Mouse (Mus musculus) forebrain, embryonic 14.5 days (tissue): ENCODE results near the gene Dner. TPM values are rescaled to one million over a fixed set of nuclear protein-coding genes. Genes with fewer than 3 reads are reported as not detected.

Experiments used
- ATAC-seq: fragments of 200-750 bp; cut with Nextera tagmentation; 2 replicates; pipeline ENCODE4 v1.8.0; 2017; ENCODE audit warnings: mild to moderate bottlenecking, moderate library complexity
- DNase-seq: peaks from one replicate; pipeline ENCODE4 v3.0.0-alpha.2; 2015; ENCODE audit warnings: low spot score
- H3K27ac ChIP-seq: fragments of 300-500 bp; sonication (generic); 2 replicates; pipeline ENCODE4 v1.5.1; 2014; ENCODE audit warnings: low read depth, mild to moderate bottlenecking, control low read depth, low read length, moderate library complexity
- H3K27me3 ChIP-seq: fragments of 300-500 bp; sonication (generic); replicated peaks from 2 replicates; pipeline ENCODE4 v1.6.1; 2014; ENCODE audit warnings: low read length, control low read depth, mixed read lengths; ENCODE audit not compliant: control insufficient read depth, insufficient read depth
- H3K36me3 ChIP-seq: fragments of 300-500 bp; sonication (generic); 2 replicates; pipeline ENCODE4 v1.6.1; 2014; ENCODE audit warnings: low read length, control low read depth; ENCODE audit not compliant: control insufficient read depth, insufficient read depth
- H3K4me1 ChIP-seq: fragments of 300-500 bp; sonication (generic); 2 replicates; pipeline ENCODE4 v1.6.1; 2014; ENCODE audit warnings: antibody characterized with exemption, low read length, control low read depth; ENCODE audit not compliant: control insufficient read depth, insufficient read depth
- H3K4me2 ChIP-seq: fragments of 300-500 bp; sonication (generic); 2 replicates; pipeline ENCODE4 v1.6.1; 2014; ENCODE audit warnings: mild to moderate bottlenecking, control low read depth, low read length
- H3K4me3 ChIP-seq: fragments of 300-500 bp; sonication (generic); 2 replicates; pipeline ENCODE4 v1.5.1; 2014; ENCODE audit warnings: low read depth, low read length, control low read depth
- H3K9ac ChIP-seq: fragments of 300-500 bp; sonication (generic); 2 replicates; pipeline ENCODE4 v1.6.1; 2014; ENCODE audit warnings: mild to moderate bottlenecking, low read length, control low read depth, moderate library complexity
- H3K9me3 ChIP-seq: fragments of 300-500 bp; sonication (generic); replicated peaks from 2 replicates; pipeline ENCODE4 v1.6.1; 2016; ENCODE audit warnings: low read length, control low read depth, mixed read lengths; ENCODE audit not compliant: control insufficient read depth
- WGBS: fragments of 180-500 bp; shearing (Covaris S2); extraction: QIAGEN DNeasy Blood & Tissue Kit; methylation state at CpG from one replicate; pipeline ENCODE4 v1.1.7; 2014; 5-methylcytosine and 5-hydroxymethylcytosine counted together
- polyA plus RNA-seq: library from polyadenylated mRNA; unstranded; fragments of >200 nt; fragmentation: Nextera tagmentation; extraction: Ambion mirVana; gene quantifications from 2 replicates; pipeline ENCODE4 v1.2.1, GENCODE M21; 2014

Dner gene
- polyA plus RNA-seq, 1 experiment from 2014 or later = 103 TPM

DNA sequence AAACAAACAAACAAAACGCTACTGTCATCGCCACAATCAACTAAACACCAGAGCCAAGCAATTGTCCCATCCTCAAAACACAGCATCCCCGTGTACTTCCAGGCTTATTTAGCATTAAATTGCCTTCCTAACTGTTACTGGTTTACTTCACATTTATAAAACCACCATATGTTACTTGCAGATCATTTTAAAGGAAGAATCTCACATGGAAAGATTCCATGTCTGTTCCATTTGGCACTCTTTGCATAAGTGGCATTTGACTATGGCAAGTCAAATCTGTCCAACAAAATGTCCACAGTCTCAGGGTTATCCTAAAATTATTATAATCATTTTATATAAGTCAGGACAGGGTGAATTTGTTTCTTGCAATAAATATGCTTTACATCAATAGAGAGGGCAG lies 299.2 kb downstream of the Dner start:
- H3K27ac ChIP-seq = no peak overlapping the region
- DNase-seq = peak; percentile 14
- H3K4me1 ChIP-seq = no peaks in the 10 kb centered on the region
- no peaks in the 10 kb centered on the region for H3K9me3 ChIP-seq
- H3K36me3 ChIP-seq = no peaks in the 10 kb centered on the region
- no peaks in the 10 kb centered on the region for H3K27me3 ChIP-seq
- H3K4me3 ChIP-seq = no peak overlapping the region
- no peak overlapping the region for H3K9ac ChIP-seq
- 78% methylated on average over 3 of the region's 3 CpGs for WGBS
- H3K4me2 ChIP-seq = no peak overlapping the region
- no peak; the same call in 1 of the 2 replicates for ATAC-seq

DNA sequence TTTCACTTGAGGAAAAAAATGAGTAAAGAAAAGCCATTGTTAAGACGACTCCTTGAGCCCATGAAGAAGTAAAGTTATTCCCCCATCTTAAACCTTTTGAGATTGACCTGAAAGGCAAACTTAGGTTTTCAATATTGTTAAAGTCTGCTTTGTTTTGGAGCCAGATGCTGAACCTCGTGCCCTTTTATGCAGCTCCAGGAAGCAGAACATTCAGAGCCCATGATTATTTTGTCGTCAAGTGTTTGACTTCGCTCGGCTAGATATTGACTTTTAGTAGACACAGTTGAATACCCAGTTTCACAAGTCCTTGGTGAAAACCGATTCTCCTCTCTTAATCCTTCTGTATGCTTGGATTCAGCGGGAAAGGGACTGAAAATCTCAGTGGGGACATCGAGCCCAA lies 300.1 kb downstream of the Dner start:
- 83% methylated on average over 8 of the region's 8 CpGs for WGBS
- DNase-seq (no peak), ATAC-seq (no peak)
- Histone ChIP-seq H3K9ac (no peak overlapping the region), H3K27me3 (no peaks in the 10 kb centered on the region), H3K4me1 (no peaks in the 10 kb centered on the region), H3K9me3 (no peaks in the 10 kb centered on the region), H3K27ac (no peak overlapping the region), H3K4me3 (no peak overlapping the region), H3K4me2 (no peak overlapping the region), H3K36me3 (no peaks in the 10 kb centered on the region)

DNA sequence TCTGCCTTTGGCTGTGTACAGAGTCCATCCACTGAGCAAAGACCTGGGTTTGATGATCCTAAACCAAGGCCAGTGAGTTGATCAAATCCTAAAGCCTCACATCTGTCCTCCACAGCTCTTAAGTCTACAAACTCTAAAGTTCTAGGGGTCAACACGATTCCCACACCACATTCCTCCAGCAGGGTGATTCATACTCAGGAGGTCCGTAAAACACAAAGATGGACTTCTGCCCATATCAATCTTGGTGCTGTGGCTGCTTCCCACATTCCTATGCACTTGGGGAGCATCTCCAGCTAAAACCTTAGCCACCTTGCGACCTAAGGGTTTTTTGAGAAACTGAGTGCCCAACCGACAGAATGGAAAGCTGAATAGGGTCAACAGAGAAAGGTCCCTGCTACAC lies 305.1 kb downstream of the Dner start:
- DNase-seq (no peak), ATAC-seq (no peak)
- H3K9me3 ChIP-seq = no peaks in the 10 kb centered on the region
- no peaks in the 10 kb centered on the region for H3K27me3 ChIP-seq
- H3K4me3 ChIP-seq = no peak overlapping the region
- no peak overlapping the region for H3K27ac ChIP-seq
- peaks cover 5% of the 10 kb centered on the region for H3K4me1 ChIP-seq
- H3K36me3 ChIP-seq = no peaks in the 10 kb centered on the region
- 88% methylated on average over 4 of the region's 4 CpGs for WGBS
- H3K4me2 ChIP-seq = no peak overlapping the region
- H3K9ac ChIP-seq = no peak overlapping the region

DNA sequence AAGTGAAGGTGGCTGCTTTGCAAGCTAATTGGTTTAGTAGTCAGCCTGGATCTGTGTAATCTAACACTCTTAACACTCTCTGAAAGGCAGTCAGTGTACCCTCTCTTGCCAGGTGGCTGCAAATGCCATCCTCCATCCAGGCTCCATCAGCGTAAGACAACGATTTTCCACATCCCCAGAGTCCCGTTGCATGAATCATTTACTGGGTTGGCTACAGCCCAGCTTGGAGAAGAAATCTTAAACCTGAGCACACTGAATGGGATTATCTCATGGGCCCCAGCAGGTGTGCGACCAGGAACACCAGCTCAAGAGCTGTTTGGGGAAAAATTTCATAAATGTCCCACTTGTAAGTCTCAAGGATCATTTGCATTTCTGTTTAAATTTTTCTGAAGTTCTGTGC lies 308.4 kb downstream of the Dner start:
- Histone ChIP-seq H3K36me3 (no peaks in the 10 kb centered on the region; the same call in 1 of the 2 replicates), H3K27ac (no peak overlapping the region), H3K4me1 (peaks cover 5% of the 10 kb centered on the region), H3K4me3 (no peak overlapping the region), H3K9me3 (no peaks in the 10 kb centered on the region), H3K4me2 (no peak overlapping the region), H3K9ac (no peak overlapping the region), H3K27me3 (no peaks in the 10 kb centered on the region)
- DNase-seq (peak; percentile 30), ATAC-seq (peak; percentile 61; the same call in 1 of the 2 replicates)
- 39% methylated on average over 4 of the region's 4 CpGs for whole genome bisulfite sequencing

DNA sequence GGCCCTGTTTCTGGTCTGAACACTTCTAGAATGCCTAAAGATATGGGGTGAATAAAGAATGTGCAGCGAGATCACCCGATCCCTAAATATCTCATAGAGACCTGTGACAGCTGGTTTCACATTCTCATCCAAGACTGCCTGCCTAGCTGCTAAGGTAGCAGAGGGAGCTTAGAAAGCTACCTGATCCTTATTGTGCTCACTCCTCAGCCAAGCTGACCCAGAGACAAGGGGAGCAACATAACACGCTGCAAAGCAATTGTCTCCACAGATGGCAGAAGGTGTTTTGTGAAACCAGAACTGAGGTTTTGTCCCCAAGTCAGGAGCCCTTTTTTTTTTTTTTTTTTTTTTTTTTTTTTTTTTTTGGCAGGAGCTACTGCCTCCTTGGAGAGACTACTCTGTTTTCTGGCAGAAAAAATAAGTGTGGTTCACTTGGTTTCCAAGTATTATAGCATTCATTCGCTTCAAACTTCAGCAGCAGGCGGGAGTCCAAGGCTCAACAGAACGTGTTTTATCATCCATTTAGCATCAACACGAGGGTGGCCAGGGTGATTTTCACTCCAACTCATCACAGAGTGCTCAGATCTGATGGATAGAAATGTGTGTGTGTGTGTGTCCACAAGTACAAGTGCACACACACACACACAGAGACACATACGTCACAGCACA lies 309.4 kb downstream of the Dner start:
- Histone ChIP-seq H3K36me3 (no peaks in the 10 kb centered on the region; the same call in 1 of the 2 replicates), H3K27me3 (no peaks in the 10 kb centered on the region), H3K9me3 (no peaks in the 10 kb centered on the region), H3K9ac (no peak overlapping the region), H3K4me2 (no peak overlapping the region), H3K4me3 (no peak overlapping the region), H3K4me1 (peaks cover 5% of the 10 kb centered on the region), H3K27ac (peak overlapping the region; percentile 21; the same call in 1 of the 2 replicates)
- peak; percentile 82 for DNase-seq
- ATAC-seq = peak; percentile 63; the same call in 1 of the 2 replicates
- 67% methylated on average over 8 of the region's 8 CpGs for WGBS

DNA sequence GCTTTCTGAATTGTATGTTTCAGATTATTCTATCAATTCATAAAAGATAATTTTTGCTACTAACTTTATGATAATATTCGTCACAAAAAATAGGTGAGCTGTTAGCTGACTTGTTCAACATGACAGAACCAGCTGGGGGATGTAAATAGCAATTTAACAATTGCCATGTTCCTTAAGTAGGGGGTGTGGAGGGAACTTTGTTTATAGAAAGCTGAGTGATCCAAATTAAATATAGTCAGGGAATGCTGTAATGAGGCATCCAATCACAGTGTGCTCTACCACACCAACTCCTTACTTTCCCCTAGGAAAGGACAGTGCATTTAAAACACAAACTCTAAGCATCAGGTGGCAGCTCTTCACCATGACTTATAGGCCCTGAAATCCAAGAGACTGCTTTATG lies 313.3 kb downstream of the Dner start:
- Histone ChIP-seq H3K9ac (no peak overlapping the region), H3K27me3 (no peaks in the 10 kb centered on the region), H3K4me1 (peaks cover 4% of the 10 kb centered on the region), H3K4me2 (no peak overlapping the region), H3K27ac (no peak overlapping the region), H3K36me3 (no peaks in the 10 kb centered on the region; the same call in 1 of the 2 replicates), H3K9me3 (no peaks in the 10 kb centered on the region), H3K4me3 (no peak overlapping the region)
- ATAC-seq (no peak), DNase-seq (no peak)
- 88% methylated on average over 1 of the region's 1 CpGs for WGBS

DNA sequence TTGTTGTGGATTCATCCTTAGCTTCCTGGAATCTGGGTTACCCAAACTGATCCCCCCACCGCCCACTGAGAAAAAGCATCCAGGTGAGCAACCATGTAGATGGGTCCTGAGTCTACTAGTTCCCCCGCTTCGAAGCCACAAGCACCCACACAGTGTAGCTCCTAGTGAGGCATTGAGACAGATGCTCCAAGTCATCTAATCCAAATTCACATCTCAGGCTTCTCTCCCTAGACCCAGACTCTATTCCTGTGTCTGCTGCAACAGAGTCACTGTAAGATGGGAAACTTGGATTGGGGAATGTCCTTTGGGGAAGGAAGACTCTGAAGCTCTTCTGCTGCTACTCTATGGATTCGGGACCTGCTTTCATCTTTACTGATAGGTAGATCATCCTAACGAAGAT lies 314.0 kb downstream of the Dner start:
- H3K4me1 ChIP-seq = no peaks in the 10 kb centered on the region
- no peak overlapping the region for H3K27ac ChIP-seq
- ATAC-seq = no peak
- no peak overlapping the region for H3K4me2 ChIP-seq
- H3K9me3 ChIP-seq = no peaks in the 10 kb centered on the region
- no peaks in the 10 kb centered on the region; the same call in 1 of the 2 replicates for H3K36me3 ChIP-seq
- WGBS = 97% methylated on average over 5 of the region's 5 CpGs
- H3K9ac ChIP-seq = no peak overlapping the region
- H3K4me3 ChIP-seq = no peak overlapping the region
- no peak for DNase-seq
- no peaks in the 10 kb centered on the region for H3K27me3 ChIP-seq

DNA sequence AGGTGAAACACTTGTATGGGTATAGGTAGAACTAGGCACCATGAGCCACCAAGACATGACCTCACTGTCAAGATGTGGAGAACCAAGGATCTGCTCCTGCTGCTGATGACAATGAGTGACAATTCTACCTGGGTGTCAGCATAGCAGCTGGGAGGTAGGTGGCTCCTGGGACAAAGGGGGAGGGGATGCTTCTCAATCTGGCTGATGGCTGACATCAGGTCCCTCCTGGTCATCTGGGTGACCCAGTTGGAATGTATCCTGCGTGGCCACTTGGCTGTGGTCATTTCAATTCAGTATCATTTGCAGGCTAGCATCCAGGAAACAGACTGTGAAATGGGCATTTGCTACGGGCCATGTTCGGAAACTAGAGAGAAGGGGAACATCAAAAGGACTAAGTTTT lies 315.1 kb downstream of the Dner start:
- 88% methylated on average over 3 of the region's 3 CpGs for WGBS
- no peak for DNase-seq
- no peak for ATAC-seq
- H3K9ac ChIP-seq = no peak overlapping the region
- H3K36me3 ChIP-seq = no peaks in the 10 kb centered on the region; the same call in 1 of the 2 replicates
- H3K4me1 ChIP-seq = no peaks in the 10 kb centered on the region
- no peak overlapping the region for H3K27ac ChIP-seq
- no peaks in the 10 kb centered on the region for H3K9me3 ChIP-seq
- no peaks in the 10 kb centered on the region for H3K27me3 ChIP-seq
- no peak overlapping the region for H3K4me3 ChIP-seq
- H3K4me2 ChIP-seq = no peak overlapping the region

DNA sequence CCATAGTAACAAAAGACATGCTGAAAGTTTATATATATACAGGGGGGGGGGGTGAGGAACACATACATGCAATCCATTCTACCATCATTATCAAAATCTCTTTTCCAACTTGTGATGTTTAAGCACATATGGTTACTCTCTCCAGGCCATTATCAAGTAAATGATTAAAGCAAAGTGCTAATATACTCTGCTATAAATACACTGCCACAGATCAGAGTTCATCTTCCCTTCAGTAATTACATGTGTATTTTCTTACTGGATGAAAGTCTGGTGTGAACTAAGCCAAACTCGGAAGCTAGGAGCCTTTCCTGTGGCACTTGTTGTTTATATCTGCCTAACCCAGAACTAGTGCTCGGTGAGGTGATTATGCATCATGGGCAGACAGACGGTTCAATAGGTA lies 328.3 kb downstream of the Dner start:
- Histone ChIP-seq H3K4me3 (no peak overlapping the region), H3K36me3 (no peaks in the 10 kb centered on the region), H3K27me3 (no peaks in the 10 kb centered on the region), H3K9me3 (no peaks in the 10 kb centered on the region), H3K4me2 (no peak overlapping the region), H3K27ac (no peak overlapping the region), H3K9ac (no peak overlapping the region), H3K4me1 (no peaks in the 10 kb centered on the region)
- 86% methylated on average over 3 of the region's 3 CpGs for WGBS
- ATAC-seq (no peak), DNase-seq (no peak)
